Mouse (Mus musculus): ENCODE measurements around the gene Flot2. TPM values are rescaled to one million over a fixed set of nuclear protein-coding genes. Genes with fewer than 3 reads are reported as not detected.

Flot2 gene
- total and polyA plus RNA-seq, 2 experiments from 2014 or later: 77.1 to 105 TPM

DNA sequence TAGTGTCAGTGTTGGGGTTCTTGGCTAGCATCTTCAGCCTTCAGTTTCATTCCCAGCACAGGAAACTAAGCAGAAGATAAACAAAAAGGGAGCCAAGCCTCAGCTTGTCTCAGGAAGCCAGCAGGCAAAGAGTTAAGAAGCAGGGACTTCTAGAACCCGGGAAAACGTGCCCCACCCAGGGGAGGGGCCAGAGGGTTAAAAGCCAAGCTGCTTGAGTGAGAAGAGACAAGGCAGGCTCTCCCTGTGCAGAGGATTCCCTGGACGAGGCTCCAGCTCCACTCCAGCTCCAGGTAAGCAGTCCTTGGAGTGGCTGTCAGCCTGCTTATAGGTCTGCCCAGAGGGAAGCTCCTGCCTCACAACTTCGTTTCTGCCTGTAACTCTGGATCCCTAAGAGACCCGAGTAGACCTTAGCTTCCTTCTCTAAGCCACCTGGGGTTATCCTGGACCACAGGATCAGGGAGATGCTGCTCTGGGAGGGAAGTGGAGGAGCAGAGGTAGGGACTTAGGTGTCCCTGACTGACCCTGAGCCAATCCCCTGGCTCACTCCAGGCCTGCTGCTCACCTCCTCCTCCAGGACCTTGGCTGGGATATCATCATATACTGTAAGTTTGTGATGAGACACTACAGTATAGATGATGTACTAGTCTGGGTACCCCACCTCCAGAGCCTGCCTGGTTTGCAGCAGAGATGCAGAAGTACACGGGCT, 34.8 kb downstream of the Flot2 start:
- TF ChIP-seq CTCF (IDR thresholded peaks at IDR 0.05; ENCODE audit: low read depth): no peak
- no peak overlapping the region for H3K27ac ChIP-seq (ENCODE audit: low read depth, low read length)
- no peak overlapping the region for H3K9ac ChIP-seq
- 29% methylated on average over 6 of the region's 6 CpGs for WGBS
- ATAC-seq (no peak), DNase-seq (no peak)
- no peaks in the 10 kb centered on the region for H3K9me3 ChIP-seq (ENCODE audit: low read length)
- H3K4me2 ChIP-seq (ENCODE audit: low read depth): no peak overlapping the region
- no peaks in the 10 kb centered on the region for H3K27me3 ChIP-seq (ENCODE audit: insufficient read depth, low read length)
- no peaks in the 10 kb centered on the region for H3K4me1 ChIP-seq (ENCODE audit: insufficient read depth)
- no peak overlapping the region for H3K4me3 ChIP-seq (ENCODE audit: low read depth, low read length)
- H3K36me3 ChIP-seq (ENCODE audit: insufficient read depth): peaks cover 39% of the 10 kb centered on the region

- H3K4me2 ChIP-seq (ENCODE audit: low read depth): no peak overlapping the region
- 93% methylated on average over 9 of the region's 9 CpGs for WGBS
- TF ChIP-seq CTCF (IDR thresholded peaks at IDR 0.05; ENCODE audit: low read depth): no peak
- no peak overlapping the region for H3K9ac ChIP-seq
- no peaks in the 10 kb centered on the region for H3K4me1 ChIP-seq (ENCODE audit: insufficient read depth)
- DNase-seq (no peak), ATAC-seq (no peak)
- no peak overlapping the region for H3K27ac ChIP-seq (ENCODE audit: low read depth, low read length)
- H3K36me3 ChIP-seq (ENCODE audit: insufficient read depth): peaks cover 39% of the 10 kb centered on the region
- no peak overlapping the region for H3K4me3 ChIP-seq (ENCODE audit: low read depth, low read length)
- no peaks in the 10 kb centered on the region for H3K27me3 ChIP-seq (ENCODE audit: insufficient read depth, low read length)
- H3K9me3 ChIP-seq (ENCODE audit: low read length): no peaks in the 10 kb centered on the region
Observed at GRCm38 (mm10) chr11:78073577-78074276, 36.0 kb downstream of the Flot2 start.

GRCm38 (mm10) chr11:78074277-78074652, 36.5 kb downstream of the Flot2 start:
- H3K27me3 ChIP-seq (ENCODE audit: insufficient read depth, low read length): no peaks in the 10 kb centered on the region
- no peaks in the 10 kb centered on the region for H3K9me3 ChIP-seq (ENCODE audit: low read length)
- ATAC-seq (no peak), DNase-seq (no peak)
- H3K27ac ChIP-seq (ENCODE audit: low read depth, low read length): no peak overlapping the region
- H3K36me3 ChIP-seq (ENCODE audit: insufficient read depth): peaks cover 39% of the 10 kb centered on the region
- WGBS: 96% methylated on average over 2 of the region's 2 CpGs
- no peak for TF ChIP-seq CTCF (IDR thresholded peaks at IDR 0.05; ENCODE audit: low read depth)
- H3K4me1 ChIP-seq (ENCODE audit: insufficient read depth): peaks cover 2% of the 10 kb centered on the region
- H3K9ac ChIP-seq: no peak overlapping the region
- no peak overlapping the region for H3K4me2 ChIP-seq (ENCODE audit: low read depth)
- H3K4me3 ChIP-seq (ENCODE audit: low read depth, low read length): no peak overlapping the region

GRCm38 (mm10) chr11:78074666-78075065, 36.9 kb downstream of the Flot2 start:
- Histone ChIP-seq H3K27ac (ENCODE audit: low read depth, low read length) (no peak overlapping the region), H3K9ac (no peak overlapping the region), H3K36me3 (ENCODE audit: insufficient read depth) (peaks cover 39% of the 10 kb centered on the region), H3K4me2 (ENCODE audit: low read depth) (no peak overlapping the region), H3K4me3 (ENCODE audit: low read depth, low read length) (no peak overlapping the region), H3K27me3 (ENCODE audit: insufficient read depth, low read length) (no peaks in the 10 kb centered on the region), H3K4me1 (ENCODE audit: insufficient read depth) (peaks cover 6% of the 10 kb centered on the region), H3K9me3 (ENCODE audit: low read length) (no peaks in the 10 kb centered on the region)
- 94% methylated on average over 4 of the region's 4 CpGs for WGBS
- DNase-seq (no peak), ATAC-seq (no peak)
- no peak for TF ChIP-seq CTCF (IDR thresholded peaks at IDR 0.05; ENCODE audit: low read depth)

DNA sequence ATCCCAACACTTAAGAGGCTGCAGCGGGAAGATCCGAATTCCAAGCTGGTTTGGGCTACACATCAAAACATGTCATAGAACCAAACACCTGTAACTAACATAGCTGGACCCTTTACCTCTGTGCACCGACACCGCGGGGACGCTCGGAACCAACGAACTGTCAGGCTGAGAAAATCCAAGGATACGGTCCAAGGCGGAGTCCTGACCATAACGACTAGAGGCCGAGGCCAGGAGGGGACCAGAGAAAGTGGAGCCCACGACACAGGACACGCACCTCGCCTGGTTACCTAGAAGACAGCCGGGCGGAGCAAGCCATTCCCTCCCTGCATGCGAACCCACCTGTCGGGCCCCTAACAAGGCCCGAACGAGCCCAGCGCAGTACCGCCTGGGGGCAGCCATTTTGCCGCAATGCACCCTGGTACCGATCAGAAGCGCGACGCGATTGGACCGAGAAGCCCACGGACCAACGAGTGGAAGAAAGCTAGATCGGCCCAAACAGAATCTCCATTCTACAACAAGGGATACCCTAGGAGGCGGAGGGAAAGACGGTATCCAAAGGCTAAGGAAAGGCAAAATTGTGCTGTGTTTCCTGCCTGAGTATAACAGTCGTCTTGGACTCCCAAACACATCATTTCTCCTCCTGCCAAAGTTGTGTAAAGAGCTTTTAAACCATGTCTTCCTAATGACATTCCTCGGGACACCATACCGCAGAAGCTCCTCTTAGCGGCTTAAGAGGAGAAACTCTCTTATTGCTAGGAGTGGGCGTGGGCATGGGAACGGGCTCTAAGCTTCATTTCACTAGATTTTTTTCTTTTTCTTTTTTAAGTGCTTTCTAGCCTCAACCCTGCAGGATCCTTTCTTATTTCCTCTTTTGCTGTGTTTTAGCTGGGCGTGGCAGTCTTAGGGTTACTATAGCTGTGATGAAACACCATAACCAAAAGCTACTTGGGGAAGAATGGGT, 42.5 kb downstream of the Flot2 start, which contains the start of gene Eral1:
TSS of gene Eral1 (minus strand) at position 423 of the 961 bp plus-strand sequence.
- Histone ChIP-seq H3K36me3 (ENCODE audit: insufficient read depth) (peaks cover 13% of the 10 kb centered on the region), H3K9me3 (ENCODE audit: low read length) (no peaks in the 10 kb centered on the region), H3K4me2 (ENCODE audit: low read depth) (peak within 1 kb of the TSS; percentile 83), H3K27ac (ENCODE audit: low read depth, low read length) (peak within 1 kb of the TSS; percentile 81), H3K9ac (peak within 1 kb of the TSS; percentile 89), H3K4me1 (ENCODE audit: insufficient read depth) (peaks cover 12% of the 10 kb centered on the region), H3K27me3 (ENCODE audit: insufficient read depth, low read length) (no peaks in the 10 kb centered on the region; the same call in 1 of the 2 replicates), H3K4me3 (ENCODE audit: low read depth, low read length) (peak within 1 kb of the TSS; percentile 86)
- peak; percentile 38; the same call in 1 of the 2 replicates for TF ChIP-seq CTCF (IDR thresholded peaks at IDR 0.05; ENCODE audit: low read depth)
- 1% methylated on average over 42 of the region's 42 CpGs for WGBS
- DNase-seq (peak; percentile 95), ATAC-seq (peak; percentile 99)

DNA sequence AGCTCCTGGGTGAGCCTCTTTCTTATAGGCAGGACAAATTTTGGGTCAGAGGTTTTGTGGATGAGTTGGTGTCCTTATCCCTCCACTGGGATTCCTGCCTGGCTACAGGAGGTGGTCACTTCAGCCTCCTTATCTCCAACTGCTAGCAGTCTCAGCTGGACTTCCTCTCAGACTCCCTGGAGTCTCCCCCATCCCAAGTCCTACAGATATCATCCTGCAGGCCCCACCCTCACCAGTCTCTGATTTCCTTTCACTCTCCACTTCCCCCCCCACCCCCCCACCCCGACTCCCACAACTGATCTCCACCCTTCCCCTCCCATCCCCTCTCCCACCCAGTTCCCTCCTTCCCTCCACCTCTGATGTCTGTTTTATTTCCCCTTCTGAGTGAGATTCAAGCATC, 45.9 kb downstream of the Flot2 start:
- no peak overlapping the region for H3K9ac ChIP-seq
- peaks cover 12% of the 10 kb centered on the region for H3K4me1 ChIP-seq (ENCODE audit: insufficient read depth)
- no peaks in the 10 kb centered on the region for H3K9me3 ChIP-seq (ENCODE audit: low read length)
- TF ChIP-seq CTCF (IDR thresholded peaks at IDR 0.05; ENCODE audit: low read depth): no peak
- DNase-seq (no peak), ATAC-seq (no peak)
- H3K27me3 ChIP-seq (ENCODE audit: insufficient read depth, low read length): no peaks in the 10 kb centered on the region; the same call in 1 of the 2 replicates
- H3K36me3 ChIP-seq (ENCODE audit: insufficient read depth): no peaks in the 10 kb centered on the region
- H3K27ac ChIP-seq (ENCODE audit: low read depth, low read length): no peak overlapping the region
- H3K4me3 ChIP-seq (ENCODE audit: low read depth, low read length): no peak overlapping the region
- no peak overlapping the region for H3K4me2 ChIP-seq (ENCODE audit: low read depth)
- WGBS: 60% methylated on average over 1 of the region's 1 CpGs

Data from forebrain, postnatal 0 days (tissue).